Mouse (Mus musculus) left cerebral cortex, postnatal 4 days (tissue): ENCODE measurements around the gene Cd34. TPM values are rescaled to one million over a fixed set of nuclear protein-coding genes. Genes with fewer than 3 reads are reported as not detected.

ENCODE experiments used
- DNase-seq: peaks from one replicate; pipeline ENCODE4 v3.0.0-alpha.2; 2022
- intact Hi-C: fragments of 180-260 bp; cut with DNase I; formaldehyde crosslinking; loops from one replicate; pipeline ENCODE4 v1.15.1; 2025
- total RNA-seq, 2 experiments: library from RNA; stranded (reverse); gene quantifications; 2 replicates each; pipeline ENCODE4 v1.2.3; 2021

Cd34 gene
- total RNA-seq, 2 experiments from 2014 or later: 19.1 to 20.4 TPM

- intact Hi-C loops: loop anchor here (10.0 kb wide), 2 partner anchors 337 to 1577 kb away; no protein-coding TSS in a partner anchor
- DNase-seq: peak; percentile 61
Observed at GRCm38 (mm10) chr1:194962181-194962580, 23.6 kb downstream of the Cd34 start.

- no peak for DNase-seq
- intact Hi-C loops: loop anchor here (10.0 kb wide), 2 partner anchors 338 to 1578 kb away; no protein-coding TSS in a partner anchor
Observed at GRCm38 (mm10) chr1:194962712-194963111, 24.1 kb downstream of the Cd34 start.

GRCm38 (mm10) chr1:194971980-194972379 lies 33.4 kb downstream of the Cd34 start:
- DNase-seq: no peak
- intact Hi-C loops: no loop called here

- intact Hi-C loops: no loop called here
- peak; percentile 90 for DNase-seq
Observed at GRCm38 (mm10) chr1:194976164-194976516, 37.5 kb downstream of the Cd34 start.

GRCm38 (mm10) chr1:194976517-194977370 lies 38.1 kb downstream of the Cd34 start:
- DNase-seq: peak; percentile 69

GRCm38 (mm10) chr1:194977371-194977761 lies 38.7 kb downstream of the Cd34 start:
- DNase-seq: no peak
- intact Hi-C loops: no loop called here

More at GRCm38 (mm10) chr1:194976517-194977370, 38.1 kb downstream of the Cd34 start:
- intact Hi-C loops: no loop called here

GRCm38 (mm10) chr1:194977946-194978720 lies 39.5 kb downstream of the Cd34 start:
- no peak for DNase-seq
- intact Hi-C loops: no loop called here

- no peak for DNase-seq
- intact Hi-C loops: no loop called here
Observed at GRCm38 (mm10) chr1:194980826-194981435, 42.3 kb downstream of the Cd34 start.

- intact Hi-C loops: no loop called here
- DNase-seq: no peak
Observed at GRCm38 (mm10) chr1:194982931-194983690, 44.5 kb downstream of the Cd34 start.

GRCm38 (mm10) chr1:194984914-194985313 lies 46.3 kb downstream of the Cd34 start:
- intact Hi-C loops: no loop called here
- no peak for DNase-seq

- intact Hi-C loops: no loop called here
- DNase-seq: no peak
Observed at GRCm38 (mm10) chr1:194985442-194986210, 47.0 kb downstream of the Cd34 start.

- intact Hi-C loops: no loop called here
- no peak for DNase-seq
Observed at GRCm38 (mm10) chr1:194989024-194989423, 50.4 kb downstream of the Cd34 start.

- no peak for DNase-seq
- intact Hi-C loops: no loop called here
Observed at GRCm38 (mm10) chr1:194990976-194991375, 52.4 kb downstream of the Cd34 start.

GRCm38 (mm10) chr1:194991654-194992053 lies 53.0 kb downstream of the Cd34 start:
- intact Hi-C loops: no loop called here
- no peak for DNase-seq

- no peak for DNase-seq
- intact Hi-C loops: no loop called here
Observed at GRCm38 (mm10) chr1:194992589-194993317, 54.1 kb downstream of the Cd34 start.

- intact Hi-C loops: no loop called here
- no peak for DNase-seq
Observed at GRCm38 (mm10) chr1:194993409-194993988, 54.9 kb downstream of the Cd34 start.

GRCm38 (mm10) chr1:194994262-194994661 lies 55.6 kb downstream of the Cd34 start:
- intact Hi-C loops: no loop called here
- no peak for DNase-seq

GRCm38 (mm10) chr1:194995196-194995595 lies 56.6 kb downstream of the Cd34 start:
- intact Hi-C loops: no loop called here
- DNase-seq: no peak

- DNase-seq: no peak
- intact Hi-C loops: no loop called here
Observed at GRCm38 (mm10) chr1:194998396-194998795, 59.8 kb downstream of the Cd34 start.
